Mouse (Mus musculus) lung, postnatal 0 days (tissue): ENCODE data around the gene Neurod2. TPM values are rescaled to one million over a fixed set of nuclear protein-coding genes. Genes with fewer than 3 reads are reported as not detected.

ENCODE experiments used
- ATAC-seq: fragments of 200-750 bp; cut with Nextera tagmentation; 2 replicates; pipeline ENCODE4 v1.8.0; 2017; ENCODE audit warnings: moderate library complexity
- DNase-seq: peaks from one replicate; pipeline ENCODE4 v3.0.0-alpha.2; 2016; ENCODE audit warnings: low spot score
- H3K27ac ChIP-seq: fragments of 300-500 bp; sonication (generic); 2 replicates; pipeline ENCODE4 v1.5.1; 2014; ENCODE audit warnings: antibody characterized with exemption, mild to moderate bottlenecking, low read length, mixed read lengths
- H3K27me3 ChIP-seq: fragments of 300-500 bp; sonication (generic); replicated peaks from 2 replicates; pipeline ENCODE4 v1.6.1; 2014; ENCODE audit warnings: low read length, mixed read lengths; ENCODE audit not compliant: insufficient read depth
- H3K36me3 ChIP-seq: fragments of 300-500 bp; sonication (generic); 2 replicates; pipeline ENCODE4 v1.6.1; 2014; ENCODE audit warnings: low read length, mixed read lengths; ENCODE audit not compliant: insufficient read depth
- H3K4me1 ChIP-seq: fragments of 300-500 bp; sonication (generic); 2 replicates; pipeline ENCODE4 v1.6.1; 2014; ENCODE audit warnings: antibody characterized with exemption, low read depth, low read length, mixed read lengths; ENCODE audit not compliant: insufficient read depth
- H3K4me2 ChIP-seq: fragments of 300-500 bp; sonication (generic); replicated peaks from 2 replicates; pipeline ENCODE4 v1.6.1; 2014; ENCODE audit warnings: low read depth, mild to moderate bottlenecking, low read length, moderate library complexity, mixed read lengths
- H3K4me3 ChIP-seq: fragments of 300-500 bp; sonication (generic); 2 replicates; pipeline ENCODE4 v1.5.1; 2014; ENCODE audit warnings: low read depth, low read length
- H3K9ac ChIP-seq: fragments of 300-500 bp; sonication (generic); replicated peaks from 2 replicates; pipeline ENCODE4 v1.6.1; 2014; ENCODE audit warnings: low read depth, mild to moderate bottlenecking
- H3K9me3 ChIP-seq: fragments of 300-500 bp; sonication (generic); 2 replicates; pipeline ENCODE4 v1.6.1; 2016; ENCODE audit warnings: low read length, mixed read lengths
- CTCF ChIP-seq: IDR thresholded peaks from 2 replicates; pipeline ENCODE4 v1.5.1; 2016; ENCODE audit warnings: antibody characterized with exemption, mild to moderate bottlenecking
- EP300 ChIP-seq: IDR thresholded peaks from 2 replicates; pipeline ENCODE4 v1.6.1; 2016; ENCODE audit warnings: antibody characterized with exemption, mild to moderate bottlenecking, control low read depth
- WGBS: fragments of 180-500 bp; shearing (Covaris S2); extraction: QIAGEN DNeasy Blood & Tissue Kit; methylation state at CpG from one replicate; pipeline ENCODE4 v1.1.7; 2014; 5-methylcytosine and 5-hydroxymethylcytosine counted together
- polyA plus RNA-seq: library from polyadenylated mRNA; unstranded; fragments of >200 nt; fragmentation: Nextera tagmentation; extraction: Ambion mirVana; gene quantifications from 2 replicates; pipeline ENCODE4 v1.2.1, GENCODE M21; 2015

The Neurod2 gene
- polyA plus RNA-seq, 1 experiment from 2014 or later: not detected

DNA sequence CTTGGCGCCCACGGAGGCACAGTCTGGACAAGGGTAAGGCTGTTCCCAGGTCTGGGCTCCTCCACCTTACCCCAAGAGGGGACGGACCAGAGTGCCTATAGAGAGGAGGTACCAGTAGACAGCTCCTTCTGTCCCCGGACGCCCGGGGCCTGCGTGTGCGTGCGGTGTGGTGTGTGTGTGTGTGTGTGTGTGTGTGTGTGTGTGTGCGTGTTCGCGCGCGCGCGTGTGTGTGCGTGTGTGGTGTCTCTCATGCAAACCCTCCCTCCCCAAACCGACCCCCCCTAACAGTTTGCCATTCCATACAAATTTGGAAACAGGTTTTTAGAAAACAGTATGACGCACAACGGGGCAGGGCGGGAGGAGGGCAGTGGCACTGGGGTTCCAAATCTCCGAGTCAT, 3.6 kb downstream of the Neurod2 start:
- WGBS: 2% methylated on average over 22 of the region's 22 CpGs

DNA sequence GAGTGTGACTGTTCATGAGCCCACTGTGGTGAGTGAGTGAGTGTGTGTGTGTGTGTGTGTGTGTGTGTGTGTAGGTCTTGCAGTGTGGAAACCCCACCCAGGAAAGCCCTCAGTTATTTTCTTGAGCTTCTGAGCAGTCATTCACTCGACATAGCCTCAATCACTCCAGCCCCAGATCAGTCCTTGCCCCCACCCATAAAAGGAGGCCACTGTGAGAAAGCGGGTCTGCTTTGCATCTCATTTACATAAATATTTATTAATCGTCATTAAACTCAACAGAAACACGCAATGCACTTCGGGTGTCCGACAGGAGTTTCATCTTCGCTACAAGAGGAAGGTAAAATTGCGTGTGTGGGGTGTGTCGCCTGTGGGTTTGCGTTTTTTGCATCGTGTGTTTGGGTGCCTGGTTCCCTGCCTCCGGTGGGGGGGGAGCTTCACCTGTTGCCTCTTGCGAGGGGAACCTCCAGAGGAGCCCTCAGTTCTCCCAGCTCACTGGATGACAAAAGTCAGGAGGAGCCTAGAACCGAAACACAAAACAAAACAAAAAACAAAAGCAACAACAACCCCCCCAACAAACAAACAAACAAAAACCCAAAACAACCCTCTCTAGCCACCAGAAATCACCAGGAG, 4.1 kb downstream of the Neurod2 start:
- no peak overlapping the region for H3K27ac ChIP-seq
- H3K9me3 ChIP-seq: no peaks in the 10 kb centered on the region
- no peak for TF ChIP-seq CTCF
- TF ChIP-seq EP300: no peak
- no peak overlapping the region for H3K9ac ChIP-seq
- WGBS: 4% methylated on average over 14 of the region's 14 CpGs
- peaks cover 90% of the 10 kb centered on the region for H3K27me3 ChIP-seq
- ATAC-seq: no peak
- no peak overlapping the region for H3K4me3 ChIP-seq
- H3K4me1 ChIP-seq: peaks cover 7% of the 10 kb centered on the region; the same call in 1 of the 2 replicates
- H3K36me3 ChIP-seq: no peaks in the 10 kb centered on the region
- no peak for DNase-seq
- H3K4me2 ChIP-seq: no peak overlapping the region

More for the DNA sequence above, 3.6 kb downstream of the Neurod2 start:
- Histone ChIP-seq H3K4me2 (no peak overlapping the region), H3K27me3 (peaks cover 90% of the 10 kb centered on the region), H3K4me1 (peaks cover 7% of the 10 kb centered on the region; the same call in 1 of the 2 replicates), H3K27ac (no peak overlapping the region), H3K36me3 (no peaks in the 10 kb centered on the region), H3K9ac (no peak overlapping the region), H3K4me3 (no peak overlapping the region), H3K9me3 (no peaks in the 10 kb centered on the region)
- ATAC-seq (no peak), DNase-seq (no peak)
- no peak for TF ChIP-seq CTCF
- no peak for TF ChIP-seq EP300

DNA sequence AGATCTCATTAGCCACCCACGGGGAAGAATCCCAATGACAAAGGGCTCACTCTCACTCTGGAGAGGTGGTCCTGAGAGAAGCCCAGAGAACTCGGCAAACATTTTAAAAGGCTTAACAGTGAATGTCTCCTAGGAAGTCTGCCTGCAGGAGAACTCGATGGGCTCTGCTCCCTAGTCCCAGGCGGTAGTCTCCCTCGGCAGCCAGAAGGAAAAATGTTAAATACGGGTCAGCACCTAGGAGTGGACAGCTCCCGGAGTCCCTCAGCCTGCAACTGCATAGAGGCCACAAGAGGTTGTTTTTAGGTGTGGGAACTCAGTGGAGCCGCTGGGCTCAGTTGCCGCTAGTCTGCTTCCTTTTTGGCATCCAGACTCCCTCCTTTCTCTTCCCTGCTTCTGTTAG, 5.5 kb downstream of the Neurod2 start:
- no peaks in the 10 kb centered on the region for H3K9me3 ChIP-seq
- no peak overlapping the region for H3K4me3 ChIP-seq
- H3K4me2 ChIP-seq: no peak overlapping the region
- 2% methylated on average over 9 of the region's 9 CpGs for WGBS
- peaks cover 7% of the 10 kb centered on the region; the same call in 1 of the 2 replicates for H3K4me1 ChIP-seq
- DNase-seq (peak; percentile 68), ATAC-seq (no peak)
- H3K9ac ChIP-seq: no peak overlapping the region
- H3K27ac ChIP-seq: no peak overlapping the region
- H3K27me3 ChIP-seq: peaks cover 89% of the 10 kb centered on the region
- TF ChIP-seq CTCF: no peak
- TF ChIP-seq EP300: no peak
- no peaks in the 10 kb centered on the region for H3K36me3 ChIP-seq

- Histone ChIP-seq H3K9ac (no peak overlapping the region), H3K27ac (no peak overlapping the region), H3K9me3 (no peaks in the 10 kb centered on the region), H3K36me3 (no peaks in the 10 kb centered on the region), H3K4me3 (no peak overlapping the region), H3K27me3 (peaks cover 91% of the 10 kb centered on the region), H3K4me2 (no peak overlapping the region), H3K4me1 (peaks cover 6% of the 10 kb centered on the region; the same call in 1 of the 2 replicates)
- ATAC-seq (no peak), DNase-seq (no peak)
- TF ChIP-seq EP300 (no peak), CTCF (no peak)
- WGBS: 5% methylated on average over 9 of the region's 10 CpGs
These were observed 6.1 kb downstream of the Neurod2 start for GRCm38 (mm10) chr11:98323136-98323866.

GRCm38 (mm10) chr11:98322159-98322558, 7.3 kb downstream of the Neurod2 start:
- no peaks in the 10 kb centered on the region for H3K36me3 ChIP-seq
- TF ChIP-seq EP300: no peak
- no peak for TF ChIP-seq CTCF
- H3K9me3 ChIP-seq: no peaks in the 10 kb centered on the region
- H3K27me3 ChIP-seq: peaks cover 87% of the 10 kb centered on the region
- H3K4me1 ChIP-seq: peaks cover 1% of the 10 kb centered on the region; the same call in 1 of the 2 replicates
- DNase-seq (no peak), ATAC-seq (no peak)
- WGBS: 0% methylated on average over 1 of the region's 1 CpGs
- H3K4me3 ChIP-seq: no peak overlapping the region
- H3K27ac ChIP-seq: no peak overlapping the region
- no peak overlapping the region for H3K4me2 ChIP-seq
- no peak overlapping the region for H3K9ac ChIP-seq

DNA sequence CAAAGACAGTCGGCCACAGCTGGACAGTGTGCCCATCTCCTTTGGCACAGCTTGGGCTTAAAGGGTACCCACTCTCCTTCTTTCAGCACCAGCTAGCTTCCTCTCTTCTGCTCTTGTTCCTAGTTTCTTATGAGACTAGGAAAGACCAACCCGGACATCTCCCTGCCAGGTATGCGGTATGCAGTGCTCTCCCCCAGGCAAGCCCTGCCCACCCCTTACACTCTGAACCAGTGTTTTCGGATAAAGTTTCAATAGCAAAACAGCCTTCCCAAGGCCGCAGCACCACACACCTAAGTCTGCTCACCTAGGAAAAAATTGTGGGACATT, 7.8 kb downstream of the Neurod2 start:
- Histone ChIP-seq H3K4me1 (no peaks in the 10 kb centered on the region), H3K9ac (no peak overlapping the region), H3K9me3 (no peaks in the 10 kb centered on the region), H3K4me2 (no peak overlapping the region), H3K36me3 (no peaks in the 10 kb centered on the region), H3K27me3 (peaks cover 87% of the 10 kb centered on the region), H3K4me3 (no peak overlapping the region), H3K27ac (no peak overlapping the region)
- ATAC-seq (no peak), DNase-seq (no peak)
- TF ChIP-seq CTCF (no peak), EP300 (no peak)
- WGBS: 5% methylated on average over 5 of the region's 5 CpGs
